Mouse (Mus musculus) liver, adult 2 months (tissue): ENCODE results near the gene Lmtk3. TPM values are rescaled to one million over a fixed set of nuclear protein-coding genes. Genes with fewer than 3 reads are reported as not detected.

Source experiments
- DNase-seq: peaks from one replicate; pipeline ENCODE4 v3.0.0-alpha.2; 2011; ENCODE audit warnings: low read depth, low spot score; ENCODE audit errors: extremely low read depth
- H3K27ac ChIP-seq: fragments of 200-500 bp; replicated peaks from 2 replicates; pipeline ENCODE4 v1.5.1; 2012; ENCODE audit warnings: low read depth, mild to moderate bottlenecking, control low read depth, inconsistent platforms, low read length; ENCODE audit not compliant: insufficient read depth
- H3K27me3 ChIP-seq: fragments of 200-500 bp; 2 replicates; pipeline ENCODE4 v1.6.1; 2012; ENCODE audit warnings: mild to moderate bottlenecking, moderate library complexity, low read length, inconsistent platforms; ENCODE audit not compliant: control insufficient read depth, insufficient read depth
- H3K36me3 ChIP-seq: fragments of 200-500 bp; 2 replicates; pipeline ENCODE4 v1.6.1; 2012; ENCODE audit warnings: low read length, inconsistent platforms; ENCODE audit not compliant: control insufficient read depth, insufficient read depth
- H3K4me1 ChIP-seq: fragments of 200-500 bp; 2 replicates; pipeline ENCODE4 v1.6.1; 2011; ENCODE audit warnings: low read length; ENCODE audit not compliant: control insufficient read depth, insufficient read depth
- H3K4me3 ChIP-seq: fragments of 200-500 bp; 2 replicates; pipeline ENCODE4 v1.5.1; 2011; ENCODE audit warnings: low read depth, mild to moderate bottlenecking, control low read depth, low read length, moderate library complexity; ENCODE audit not compliant: insufficient read depth
- H3K79me2 ChIP-seq: fragments of 200-500 bp; 2 replicates; pipeline ENCODE4 v1.6.1; 2012; ENCODE audit warnings: inconsistent platforms, mild to moderate bottlenecking, low read length, moderate library complexity; ENCODE audit not compliant: control insufficient read depth, insufficient read depth
- H3K9ac ChIP-seq: fragments of 200-500 bp; 2 replicates; pipeline ENCODE4 v1.6.1; 2012; ENCODE audit warnings: low read depth, mild to moderate bottlenecking, control low read depth, inconsistent platforms, low read length
- CTCF ChIP-seq: fragments of 200-500 bp; IDR thresholded peaks from 2 replicates; pipeline ENCODE4 v1.5.1; 2011; ENCODE audit warnings: low read depth, low read length, control low read depth
- POLR2A ChIP-seq: fragments of 200-500 bp; IDR thresholded peaks from 2 replicates; pipeline ENCODE4 v1.6.1; 2011; ENCODE audit warnings: low read length, control low read depth; ENCODE audit not compliant: insufficient read depth; ENCODE audit errors: extremely low read depth
- WGBS: fragments of 180-500 bp; shearing (Covaris S2); methylation state at CpG from one replicate; pipeline ENCODE4 v1.1.7; 2018; 5-methylcytosine and 5-hydroxymethylcytosine counted together
- polyA plus RNA-seq: library from polyadenylated mRNA; depleted of rRNA; stranded (reverse); fragments of >200 nt; gene quantifications from 2 replicates; pipeline ENCODE4 v1.2.3, GENCODE M21; 2012
- total RNA-seq: library from RNA; depleted of rRNA; stranded (reverse); fragments of >200 nt; gene quantifications from 2 replicates; pipeline ENCODE4 v1.2.3, GENCODE M21; 2014

Lmtk3 gene
- total and polyA plus RNA-seq, 2 experiments: 0.02 TPM; not detected in 1

- no peak for DNase-seq
- Histone ChIP-seq H3K9ac (no peak overlapping the region), H3K4me3 (no peak overlapping the region), H3K79me2 (no peaks in the 10 kb centered on the region), H3K27ac (no peak overlapping the region), H3K27me3 (peaks cover 15% of the 10 kb centered on the region), H3K36me3 (no peaks in the 10 kb centered on the region), H3K4me1 (peaks cover 4% of the 10 kb centered on the region)
- WGBS: 5% methylated on average over 34 of the region's 42 CpGs
- no peak for TF ChIP-seq CTCF
- no peak for TF ChIP-seq POLR2A
Measured at GRCm38 (mm10) chr7:45785388-45786135, 2.0 kb downstream of the Lmtk3 start.

- 11% methylated on average over 14 of the region's 14 CpGs for WGBS
- Histone ChIP-seq H3K27ac (no peak overlapping the region), H3K9ac (no peak overlapping the region), H3K36me3 (no peaks in the 10 kb centered on the region), H3K79me2 (no peaks in the 10 kb centered on the region), H3K4me1 (peaks cover 4% of the 10 kb centered on the region), H3K4me3 (no peak overlapping the region), H3K27me3 (peaks cover 15% of the 10 kb centered on the region)
- DNase-seq: no peak
- TF ChIP-seq POLR2A (no peak), CTCF (no peak)
Measured at GRCm38 (mm10) chr7:45786136-45786578, 2.6 kb downstream of the Lmtk3 start.

- H3K27me3 ChIP-seq: peaks cover 15% of the 10 kb centered on the region
- WGBS: 18% methylated on average over 17 of the region's 17 CpGs
Measured at GRCm38 (mm10) chr7:45786661-45787413, 3.3 kb downstream of the Lmtk3 start.

GRCm38 (mm10) chr7:45787642-45788041 is 4.1 kb downstream of the Lmtk3 start:
- no peaks in the 10 kb centered on the region for H3K79me2 ChIP-seq
- H3K9ac ChIP-seq: no peak overlapping the region
- TF ChIP-seq POLR2A (no peak), CTCF (no peak)
- H3K4me3 ChIP-seq: no peak overlapping the region
- WGBS: 83% methylated on average over 22 of the region's 22 CpGs
- no peak for DNase-seq
- no peaks in the 10 kb centered on the region for H3K36me3 ChIP-seq
- H3K4me1 ChIP-seq: peaks cover 4% of the 10 kb centered on the region
- H3K27ac ChIP-seq: no peak overlapping the region
- peaks cover 15% of the 10 kb centered on the region for H3K27me3 ChIP-seq

More at GRCm38 (mm10) chr7:45786661-45787413, 3.3 kb downstream of the Lmtk3 start:
- peaks cover 4% of the 10 kb centered on the region for H3K4me1 ChIP-seq
- H3K79me2 ChIP-seq: no peaks in the 10 kb centered on the region
- no peaks in the 10 kb centered on the region for H3K36me3 ChIP-seq
- TF ChIP-seq CTCF (no peak), POLR2A (no peak)
- H3K4me3 ChIP-seq: no peak overlapping the region
- H3K9ac ChIP-seq: no peak overlapping the region
- DNase-seq: no peak
- H3K27ac ChIP-seq: no peak overlapping the region

GRCm38 (mm10) chr7:45790721-45791120 is 7.2 kb downstream of the Lmtk3 start:
- no peak overlapping the region for H3K9ac ChIP-seq
- TF ChIP-seq CTCF: no peak
- TF ChIP-seq POLR2A: no peak
- no peaks in the 10 kb centered on the region for H3K79me2 ChIP-seq
- H3K36me3 ChIP-seq: no peaks in the 10 kb centered on the region
- no peak overlapping the region for H3K4me3 ChIP-seq
- DNase-seq: no peak
- H3K4me1 ChIP-seq: no peaks in the 10 kb centered on the region
- peaks cover 8% of the 10 kb centered on the region for H3K27me3 ChIP-seq
- WGBS: 51% methylated on average over 6 of the region's 6 CpGs
- H3K27ac ChIP-seq: no peak overlapping the region
